Mouse (Mus musculus): Measurements from ENCODE around the gene Gabpb2. TPM values are rescaled to one million over a fixed set of nuclear protein-coding genes. Genes with fewer than 3 reads are reported as not detected.
A peak's percentile ranks its signal among the peaks of the same experiment; 100 is the strongest.

The Gabpb2 gene
- total and polyA plus RNA-seq, 2 experiments = 6.1 to 13.7 TPM

- peaks cover 4% of the 10 kb centered on the region for H3K36me3 ChIP-seq (ENCODE audit: control insufficient read depth, insufficient read depth, low read length)
- H3K27me3 ChIP-seq (ENCODE audit: control insufficient read depth, insufficient read depth, low read length) = no peaks in the 10 kb centered on the region
- H3K79me2 ChIP-seq (ENCODE audit: control insufficient read depth, insufficient read depth, low read length) = no peaks in the 10 kb centered on the region; the same call in 1 of the 2 replicates
- H3K4me3 ChIP-seq (ENCODE audit: insufficient read depth, low read depth, low read length) = no peak overlapping the region
- no peak overlapping the region for H3K27ac ChIP-seq (replicated peaks; ENCODE audit: insufficient read depth, low read depth, low read length)
- H3K4me1 ChIP-seq (ENCODE audit: control insufficient read depth, insufficient read depth, low read length) = peaks cover 20% of the 10 kb centered on the region
- TF ChIP-seq POLR2A (IDR thresholded peaks at IDR 0.05; ENCODE audit: extremely low read depth, insufficient read depth, low read length) (no peak), CTCF (IDR thresholded peaks at IDR 0.05; ENCODE audit: low read depth, low read length) (no peak)
- DNase-seq (ENCODE audit: extremely low read depth, low read depth, low spot score) = no peak
- 85% methylated on average over 2 of the region's 2 CpGs for WGBS
- no peak overlapping the region for H3K9ac ChIP-seq (ENCODE audit: low read depth, low read length)
Observed at GRCm38 (mm10) chr3:95210585-95210984, 7.1 kb downstream of the Gabpb2 start.

- H3K27me3 ChIP-seq (ENCODE audit: control insufficient read depth, insufficient read depth, low read length) = no peaks in the 10 kb centered on the region
- no peak for TF ChIP-seq POLR2A (IDR thresholded peaks at IDR 0.05; ENCODE audit: extremely low read depth, insufficient read depth, low read length)
- no peak for TF ChIP-seq CTCF (IDR thresholded peaks at IDR 0.05; ENCODE audit: low read depth, low read length)
- no peaks in the 10 kb centered on the region; the same call in 1 of the 2 replicates for H3K79me2 ChIP-seq (ENCODE audit: control insufficient read depth, insufficient read depth, low read length)
- peak overlapping the region; percentile 18; the same call in 1 of the 2 replicates for H3K27ac ChIP-seq (replicated peaks; ENCODE audit: insufficient read depth, low read depth, low read length)
- DNase-seq (ENCODE audit: extremely low read depth, low read depth, low spot score) = peak; percentile 75
- WGBS = 27% methylated on average over 4 of the region's 4 CpGs
- H3K9ac ChIP-seq (ENCODE audit: low read depth, low read length) = no peak overlapping the region
- H3K36me3 ChIP-seq (ENCODE audit: control insufficient read depth, insufficient read depth, low read length) = peaks cover 20% of the 10 kb centered on the region
- H3K4me3 ChIP-seq (ENCODE audit: insufficient read depth, low read depth, low read length) = no peak overlapping the region
- H3K4me1 ChIP-seq (ENCODE audit: control insufficient read depth, insufficient read depth, low read length) = peaks cover 12% of the 10 kb centered on the region; the same call in 1 of the 2 replicates
Observed at GRCm38 (mm10) chr3:95208286-95208685, 9.4 kb downstream of the Gabpb2 start.

GRCm38 (mm10) chr3:95203880-95204279 lies 13.8 kb downstream of the Gabpb2 start:
- H3K79me2 ChIP-seq (ENCODE audit: control insufficient read depth, insufficient read depth, low read length) = no peaks in the 10 kb centered on the region
- no peak overlapping the region for H3K4me3 ChIP-seq (ENCODE audit: insufficient read depth, low read depth, low read length)
- DNase-seq (ENCODE audit: extremely low read depth, low read depth, low spot score) = no peak
- H3K36me3 ChIP-seq (ENCODE audit: control insufficient read depth, insufficient read depth, low read length) = peaks cover 57% of the 10 kb centered on the region
- H3K9ac ChIP-seq (ENCODE audit: low read depth, low read length) = no peak overlapping the region
- TF ChIP-seq CTCF (IDR thresholded peaks at IDR 0.05; ENCODE audit: low read depth, low read length) = no peak
- TF ChIP-seq POLR2A (IDR thresholded peaks at IDR 0.05; ENCODE audit: extremely low read depth, insufficient read depth, low read length) = no peak
- no peak overlapping the region for H3K27ac ChIP-seq (replicated peaks; ENCODE audit: insufficient read depth, low read depth, low read length)
- no peaks in the 10 kb centered on the region for H3K27me3 ChIP-seq (ENCODE audit: control insufficient read depth, insufficient read depth, low read length)
- H3K4me1 ChIP-seq (ENCODE audit: control insufficient read depth, insufficient read depth, low read length) = peaks cover 6% of the 10 kb centered on the region; the same call in 1 of the 2 replicates
- 93% methylated on average over 6 of the region's 6 CpGs for WGBS

- 91% methylated on average over 2 of the region's 2 CpGs for WGBS
- Histone ChIP-seq H3K79me2 (ENCODE audit: control insufficient read depth, insufficient read depth, low read length) (no peaks in the 10 kb centered on the region), H3K27ac (replicated peaks; ENCODE audit: insufficient read depth, low read depth, low read length) (no peak overlapping the region), H3K4me1 (ENCODE audit: control insufficient read depth, insufficient read depth, low read length) (peaks cover 4% of the 10 kb centered on the region), H3K36me3 (ENCODE audit: control insufficient read depth, insufficient read depth, low read length) (peaks cover 71% of the 10 kb centered on the region), H3K4me3 (ENCODE audit: insufficient read depth, low read depth, low read length) (no peak overlapping the region), H3K27me3 (ENCODE audit: control insufficient read depth, insufficient read depth, low read length) (no peaks in the 10 kb centered on the region), H3K9ac (ENCODE audit: low read depth, low read length) (no peak overlapping the region)
- TF ChIP-seq POLR2A (IDR thresholded peaks at IDR 0.05; ENCODE audit: extremely low read depth, insufficient read depth, low read length) (no peak), CTCF (IDR thresholded peaks at IDR 0.05; ENCODE audit: low read depth, low read length) (no peak)
- DNase-seq (ENCODE audit: extremely low read depth, low read depth, low spot score) = no peak
Observed at GRCm38 (mm10) chr3:95200562-95200961, 17.2 kb downstream of the Gabpb2 start.

- no peak for TF ChIP-seq POLR2A (IDR thresholded peaks at IDR 0.05; ENCODE audit: extremely low read depth, insufficient read depth, low read length)
- Histone ChIP-seq H3K4me1 (ENCODE audit: control insufficient read depth, insufficient read depth, low read length) (peaks cover 7% of the 10 kb centered on the region), H3K79me2 (ENCODE audit: control insufficient read depth, insufficient read depth, low read length) (no peaks in the 10 kb centered on the region), H3K27me3 (ENCODE audit: control insufficient read depth, insufficient read depth, low read length) (no peaks in the 10 kb centered on the region), H3K27ac (replicated peaks; ENCODE audit: insufficient read depth, low read depth, low read length) (no peak overlapping the region), H3K36me3 (ENCODE audit: control insufficient read depth, insufficient read depth, low read length) (peaks cover 71% of the 10 kb centered on the region), H3K4me3 (ENCODE audit: insufficient read depth, low read depth, low read length) (no peak overlapping the region), H3K9ac (ENCODE audit: low read depth, low read length) (no peak overlapping the region)
- DNase-seq (ENCODE audit: extremely low read depth, low read depth, low spot score) = peak; percentile 63
- 62% methylated on average over 7 of the region's 7 CpGs for WGBS
Observed at GRCm38 (mm10) chr3:95200132-95200531, 17.6 kb downstream of the Gabpb2 start.

- DNase-seq (ENCODE audit: extremely low read depth, low read depth, low spot score) = no peak
- WGBS = 70% methylated on average over 1 of the region's 1 CpGs
- no peak for TF ChIP-seq CTCF (IDR thresholded peaks at IDR 0.05; ENCODE audit: low read depth, low read length)
- TF ChIP-seq POLR2A (IDR thresholded peaks at IDR 0.05; ENCODE audit: extremely low read depth, insufficient read depth, low read length) = no peak
Observed at GRCm38 (mm10) chr3:95199101-95199500, 18.6 kb downstream of the Gabpb2 start.

More at GRCm38 (mm10) chr3:95199101-95199500, 18.6 kb downstream of the Gabpb2 start:
- peaks cover 64% of the 10 kb centered on the region for H3K36me3 ChIP-seq (ENCODE audit: control insufficient read depth, insufficient read depth, low read length)
- no peak overlapping the region for H3K9ac ChIP-seq (ENCODE audit: low read depth, low read length)
- no peak overlapping the region for H3K4me3 ChIP-seq (ENCODE audit: insufficient read depth, low read depth, low read length)
- no peaks in the 10 kb centered on the region for H3K79me2 ChIP-seq (ENCODE audit: control insufficient read depth, insufficient read depth, low read length)
- peaks cover 9% of the 10 kb centered on the region for H3K4me1 ChIP-seq (ENCODE audit: control insufficient read depth, insufficient read depth, low read length)
- H3K27me3 ChIP-seq (ENCODE audit: control insufficient read depth, insufficient read depth, low read length) = no peaks in the 10 kb centered on the region
- no peak overlapping the region for H3K27ac ChIP-seq (replicated peaks; ENCODE audit: insufficient read depth, low read depth, low read length)

Data from liver, adult 2 months (tissue).